ENCODE assay signal across 8 mouse cellular contexts in the genomic region with DNA sequence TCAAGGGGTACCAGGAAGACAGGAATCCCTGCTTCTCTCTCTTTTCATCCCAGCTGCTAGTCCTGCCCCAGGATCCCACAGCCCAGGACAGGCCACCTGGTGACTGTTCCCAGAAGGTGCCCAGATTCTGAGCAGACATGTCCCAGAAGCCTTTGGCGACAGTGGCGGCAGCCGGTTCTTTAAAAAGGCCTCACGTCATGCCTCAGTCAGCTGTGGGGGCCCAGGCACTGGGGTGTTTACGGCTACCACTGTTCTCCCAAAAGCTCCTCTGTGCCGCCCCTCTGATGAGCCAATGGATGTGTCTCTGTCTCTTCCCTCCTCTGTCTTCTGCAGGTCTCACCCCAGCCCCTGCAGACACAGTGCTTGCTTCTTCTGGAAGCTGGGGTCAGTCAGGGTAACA. TPM values are rescaled to one million over a fixed set of nuclear protein-coding genes. Genes with fewer than 3 reads are reported as not detected.
DNase-seq lines count a peak whose midpoint lies in the region; ATAC-seq and TF ChIP-seq lines count a peak whose summit lies in the region.

No protein-coding gene starts in this region.

- peak overlapping the region; percentile 29 for H3K9ac ChIP-seq in lung, embryonic 14.5 days
- peak overlapping the region; percentile 22; the same call in 1 of the 2 replicates for H3K9ac ChIP-seq in forebrain, embryonic 14.5 days (ENCODE audit: low read length)
- no peak overlapping the region for H3K9ac ChIP-seq in intestine, embryonic 15.5 days
- no peak overlapping the region for H3K9ac ChIP-seq in neural tube, embryonic 15.5 days (replicated peaks)

- H3K9me3 ChIP-seq in lung, embryonic 14.5 days (ENCODE audit: low read depth, low read length): no peaks in the 10 kb centered on the region
- no peaks in the 10 kb centered on the region for H3K9me3 ChIP-seq in forebrain, embryonic 14.5 days (replicated peaks; ENCODE audit: control insufficient read depth, low read length)
- H3K9me3 ChIP-seq in intestine, embryonic 15.5 days: no peaks in the 10 kb centered on the region
- H3K9me3 ChIP-seq in neural tube, embryonic 15.5 days (replicated peaks): no peaks in the 10 kb centered on the region

- 0 out of 2 replicates have a peak, but pooled peaks cover under 1% of the 10 kb centered on the region for H3K36me3 ChIP-seq in lung, embryonic 14.5 days (ENCODE audit: insufficient read depth)
- no peaks in the 10 kb centered on the region for H3K36me3 ChIP-seq in forebrain, embryonic 14.5 days (ENCODE audit: control insufficient read depth, insufficient read depth, low read length)
- H3K36me3 ChIP-seq in intestine, embryonic 15.5 days: no peaks in the 10 kb centered on the region
- H3K36me3 ChIP-seq in neural tube, embryonic 15.5 days: no peaks in the 10 kb centered on the region

- peak overlapping the region; percentile 92 for H3K27ac ChIP-seq in lung, embryonic 14.5 days (ENCODE audit: low read depth)
- H3K27ac ChIP-seq in forebrain, embryonic 14.5 days (ENCODE audit: low read depth, low read length): peak overlapping the region; percentile 85
- peak overlapping the region; percentile 88 for H3K27ac ChIP-seq in intestine, embryonic 15.5 days
- peak overlapping the region; percentile 80 for H3K27ac ChIP-seq in neural tube, embryonic 15.5 days (replicated peaks)

- H3K4me1 ChIP-seq in lung, embryonic 14.5 days (ENCODE audit: insufficient read depth): peaks cover 70% of the 10 kb centered on the region
- H3K4me1 ChIP-seq in forebrain, embryonic 14.5 days (ENCODE audit: control insufficient read depth, insufficient read depth, low read length): peaks cover 55% of the 10 kb centered on the region
- H3K4me1 ChIP-seq in intestine, embryonic 15.5 days (replicated peaks): peaks cover 61% of the 10 kb centered on the region
- peaks cover 63% of the 10 kb centered on the region for H3K4me1 ChIP-seq in neural tube, embryonic 15.5 days

- DNase-seq in lung, embryonic 14.5 days: peak; percentile 39
- no peak for DNase-seq in lung, postnatal 25 days (ENCODE audit: low spot score)
- peak; percentile 41 for DNase-seq in forebrain, embryonic 14.5 days (ENCODE audit: low spot score)
- no peak for DNase-seq in ovary, postnatal 10 days (ENCODE audit: low spot score)
- no peak for DNase-seq in layer of hippocampus, postnatal 10 days (ENCODE audit: low spot score in 2 of 2)
- no peak for DNase-seq in urinary bladder, postnatal 25 days (ENCODE audit: low spot score)

- WGBS in lung, embryonic 14.5 days: 43% methylated on average over 6 of the region's 6 CpGs
- 26% methylated on average over 6 of the region's 6 CpGs for WGBS in forebrain, embryonic 14.5 days
- 51% methylated on average over 6 of the region's 6 CpGs for WGBS in intestine, embryonic 15.5 days
- WGBS in neural tube, embryonic 15.5 days: 18% methylated on average over 6 of the region's 6 CpGs

- ATAC-seq in lung, embryonic 14.5 days (ENCODE audit: insufficient read depth): no peak
- ATAC-seq in forebrain, embryonic 14.5 days: no peak
- ATAC-seq in intestine, embryonic 15.5 days: no peak
- ATAC-seq in neural tube, embryonic 15.5 days (ENCODE audit: low FRiP score): no peak

- no peak for TF ChIP-seq CTCF in lung, embryonic 14.5 days (IDR thresholded peaks at IDR 0.05; ENCODE audit: low read depth)

- 0 out of 2 replicates have a peak, but pooled peaks cover 4% of the 10 kb centered on the region for H3K27me3 ChIP-seq in lung, embryonic 14.5 days (ENCODE audit: insufficient read depth, low read length)
- H3K27me3 ChIP-seq in forebrain, embryonic 14.5 days (replicated peaks; ENCODE audit: control insufficient read depth, insufficient read depth, low read length): no peaks in the 10 kb centered on the region
- no peaks in the 10 kb centered on the region; the same call in 1 of the 2 replicates for H3K27me3 ChIP-seq in intestine, embryonic 15.5 days (replicated peaks)
- peaks cover 26% of the 10 kb centered on the region for H3K27me3 ChIP-seq in neural tube, embryonic 15.5 days (replicated peaks)

- H3K4me2 ChIP-seq in lung, embryonic 14.5 days: peak overlapping the region; percentile 52
- H3K4me2 ChIP-seq in forebrain, embryonic 14.5 days (ENCODE audit: low read length): peak overlapping the region; percentile 45; the same call in 1 of the 2 replicates
- H3K4me2 ChIP-seq in intestine, embryonic 15.5 days (replicated peaks): peak overlapping the region; percentile 64
- H3K4me2 ChIP-seq in neural tube, embryonic 15.5 days: no peak overlapping the region

- no peak overlapping the region for H3K4me3 ChIP-seq in lung, embryonic 14.5 days (ENCODE audit: low read depth, low read length)
- H3K4me3 ChIP-seq in forebrain, embryonic 14.5 days (ENCODE audit: low read depth, low read length): no peak overlapping the region
- no peak overlapping the region for H3K4me3 ChIP-seq in intestine, embryonic 15.5 days (replicated peaks)
- no peak overlapping the region for H3K4me3 ChIP-seq in neural tube, embryonic 15.5 days (replicated peaks)

RNA-seq across cellular contexts. Expression of gene Atoh8, which starts 19.8 kb away (rescaled TPM):
- 18.7 and 19.3 TPM in 2 replicates for polyA plus RNA-seq in lung, embryonic 14.5 days (2014; fragmentation: Nextera tagmentation; extraction: Ambion mirVana)
- 2.2 and 2.5 TPM in 2 replicates for polyA plus RNA-seq in forebrain, embryonic 14.5 days (2014; fragmentation: Nextera tagmentation; extraction: Ambion mirVana)
- polyA plus RNA-seq in intestine, embryonic 15.5 days (2015; fragmentation: Nextera tagmentation; extraction: Ambion mirVana): 9.4 and 9.6 TPM in 2 replicates
- 3.1 and 5.1 TPM in 2 replicates for polyA plus RNA-seq in neural tube, embryonic 15.5 days (2015; fragmentation: Nextera tagmentation; extraction: Ambion mirVana)
- 1 to 10 TPM; 2.6 to 3.0 TPM for total RNA-seq in layer of hippocampus, postnatal 10 days (2021)

Comparison
In these comparisons a context has a peak if more than half of its experiments do, and no peak if none do; other contexts are left out.
1. DNase-seq: peak in lung, embryonic 14.5 days (single experiment) and forebrain, embryonic 14.5 days (single experiment); none in lung, postnatal 25 days (single experiment), ovary, postnatal 10 days (single experiment), layer of hippocampus, postnatal 10 days (0 of 2) and urinary bladder, postnatal 25 days (single experiment).
2. H3K9ac ChIP-seq: peak in lung, embryonic 14.5 days (single experiment) and forebrain, embryonic 14.5 days (single experiment); none in intestine, embryonic 15.5 days (single experiment) and neural tube, embryonic 15.5 days (single experiment).
3. Peak in every context shown above with its lines, with median percentiles within 50 percentile points of each other: H3K27ac ChIP-seq.